Mouse (Mus musculus): Measurements from ENCODE around the gene Aldh2. TPM values are rescaled to one million over a fixed set of nuclear protein-coding genes. Genes with fewer than 3 reads are reported as not detected.

Gene Aldh2
- polyA plus RNA-seq, 1 experiment = 205 TPM

GRCm38 (mm10) chr5:121597332-121597731 is 3.7 kb upstream of the Aldh2 start:
- no peak for DNase-seq (ENCODE audit: extremely low spot score in 1 of 2, low spot score in 1 of 2)

- no peak for DNase-seq (ENCODE audit: extremely low spot score in 1 of 2, low spot score in 1 of 2)
Observed at GRCm38 (mm10) chr5:121596226-121596625, 2.6 kb upstream of the Aldh2 start.

- no peak for DNase-seq (ENCODE audit: extremely low spot score in 1 of 2, low spot score in 1 of 2)
Observed at GRCm38 (mm10) chr5:121595758-121596157, 2.1 kb upstream of the Aldh2 start.

- no peak for DNase-seq (ENCODE audit: extremely low spot score in 1 of 2, low spot score in 1 of 2)
Observed at GRCm38 (mm10) chr5:121594714-121595313, 1.2 kb upstream of the Aldh2 start.

- DNase-seq (ENCODE audit: extremely low spot score in 1 of 2, low spot score in 1 of 2) = no peak
Observed at GRCm38 (mm10) chr5:121592816-121593407, 712 bp downstream of the Aldh2 start.

GRCm38 (mm10) chr5:121592064-121592815 is 1.4 kb downstream of the Aldh2 start:
- no peak for DNase-seq (ENCODE audit: extremely low spot score in 1 of 2, low spot score in 1 of 2)

- no peak for DNase-seq (ENCODE audit: extremely low spot score in 1 of 2, low spot score in 1 of 2)
Observed at GRCm38 (mm10) chr5:121591417-121592063, 2.1 kb downstream of the Aldh2 start.

- DNase-seq (ENCODE audit: extremely low spot score in 1 of 2, low spot score in 1 of 2) = no peak
Observed at GRCm38 (mm10) chr5:121589928-121590327, 3.7 kb downstream of the Aldh2 start.

GRCm38 (mm10) chr5:121586400-121587039 is 7.1 kb downstream of the Aldh2 start:
- DNase-seq (ENCODE audit: extremely low spot score in 1 of 2, low spot score in 1 of 2) = peak; percentile 66 to 83

- no peak for DNase-seq (ENCODE audit: extremely low spot score in 1 of 2, low spot score in 1 of 2)
Observed at GRCm38 (mm10) chr5:121585699-121586098, 7.9 kb downstream of the Aldh2 start.

GRCm38 (mm10) chr5:121585005-121585404 is 8.6 kb downstream of the Aldh2 start:
- no peak for DNase-seq (ENCODE audit: extremely low spot score in 1 of 2, low spot score in 1 of 2)

- peak; percentile 32 to 68 for DNase-seq (ENCODE audit: extremely low spot score in 1 of 2, low spot score in 1 of 2)
Observed at GRCm38 (mm10) chr5:121583765-121584501, 9.7 kb downstream of the Aldh2 start.

GRCm38 (mm10) chr5:121581945-121582344 is 11.7 kb downstream of the Aldh2 start:
- DNase-seq (ENCODE audit: extremely low spot score in 1 of 2, low spot score in 1 of 2) = no peak

- DNase-seq (ENCODE audit: extremely low spot score in 1 of 2, low spot score in 1 of 2) = no peak
Observed at GRCm38 (mm10) chr5:121576927-121577488, 16.6 kb downstream of the Aldh2 start.

GRCm38 (mm10) chr5:121575867-121576266 is 17.8 kb downstream of the Aldh2 start:
- DNase-seq (ENCODE audit: extremely low spot score in 1 of 2, low spot score in 1 of 2) = no peak

GRCm38 (mm10) chr5:121574145-121574544 is 19.5 kb downstream of the Aldh2 start:
- DNase-seq (ENCODE audit: extremely low spot score in 1 of 2, low spot score in 1 of 2) = no peak

GRCm38 (mm10) chr5:121570787-121571186 is 22.8 kb downstream of the Aldh2 start:
- no peak for DNase-seq (ENCODE audit: extremely low spot score in 1 of 2, low spot score in 1 of 2)

GRCm38 (mm10) chr5:121569881-121570420 is 23.7 kb downstream of the Aldh2 start:
- DNase-seq (ENCODE audit: extremely low spot score in 1 of 2, low spot score in 1 of 2) = no peak

- DNase-seq (ENCODE audit: extremely low spot score in 1 of 2, low spot score in 1 of 2) = no peak
Observed at GRCm38 (mm10) chr5:121566035-121566681, 27.5 kb downstream of the Aldh2 start.
